ENCODE assay signal across 43 mouse cellular contexts in the genomic region with DNA sequence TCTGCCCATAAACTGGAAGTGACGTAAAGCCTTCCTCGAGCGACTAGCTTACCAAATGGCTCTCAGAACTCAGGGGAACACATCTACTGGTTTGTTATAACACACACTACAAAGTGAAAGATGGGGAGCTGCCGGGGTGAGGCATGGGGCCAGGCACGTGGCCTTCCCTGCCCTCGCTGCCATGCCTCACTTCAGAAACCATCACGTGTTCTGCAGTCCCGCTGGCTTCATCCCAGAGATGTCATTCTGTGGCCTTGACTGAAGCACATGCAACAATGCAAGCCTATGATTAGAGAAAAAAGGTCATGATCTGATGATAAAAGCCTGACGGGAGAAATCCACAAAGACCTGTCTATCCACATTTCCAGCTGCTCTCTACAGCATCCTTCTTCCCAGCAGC. TPM values are rescaled to one million over a fixed set of nuclear protein-coding genes. Genes with fewer than 3 reads are reported as not detected.
DNase-seq lines count a peak whose midpoint lies in the region; ATAC-seq and TF ChIP-seq lines count a peak whose summit lies in the region.
"Had no signal": no experiment of that assay in that cellular context is flagged by ENCODE, and none has a peak within 500 bp of the region (broad histone marks: within the 10 kb centered on the region; RNA-seq: fewer than 3 reads in every experiment).

No protein-coding gene starts in this region.

- no peak overlapping the region for H3K4me3 ChIP-seq in MEL (ENCODE audit: control insufficient read depth in 1 of 2, insufficient read depth in 1 of 2, low read depth in 2 of 2, low read length in 2 of 2)
- no peak overlapping the region for H3K4me3 ChIP-seq in hindbrain, postnatal 0 days (ENCODE audit: low read length)
- H3K4me3 ChIP-seq: erythroblast, embryonic 14.5 days; gastrocnemius, adult 2 months; heart, adult 2 months; heart, embryonic 12.5 days; hindbrain, embryonic 13.5 days; limb, embryonic 13.5 days; liver, embryonic 13.5 days; megakaryocyte, embryonic 14.5 days; midbrain, embryonic 13.5 days; neural tube, embryonic 13.5 days had no signal

- WGBS in hindbrain, postnatal 0 days, result 69% methylated on average over 9 of the region's 9 CpGs

- no peaks in the 10 kb centered on the region for H3K36me3 ChIP-seq in MEL (ENCODE audit: control insufficient read depth in 1 of 2, insufficient read depth in 2 of 2, low read length in 2 of 2)
- no peaks in the 10 kb centered on the region for H3K36me3 ChIP-seq in hindbrain, postnatal 0 days (ENCODE audit: insufficient read depth, low read length)
- H3K36me3 ChIP-seq: heart, embryonic 12.5 days; hindbrain, embryonic 13.5 days; limb, embryonic 13.5 days; liver, embryonic 13.5 days; midbrain, embryonic 13.5 days; neural tube, embryonic 13.5 days had no signal

- no peak for TF ChIP-seq POLR2A in MEL (IDR thresholded peaks at IDR 0.05; ENCODE audit: control insufficient read depth in 1 of 2, insufficient read depth in 1 of 2, low read depth in 1 of 2, low read length in 2 of 2, poor library complexity in 1 of 2)

- H3K27me3 ChIP-seq in MEL (ENCODE audit: control insufficient read depth in 1 of 2, insufficient read depth in 2 of 2, low read length in 2 of 2), result peaks cover 0 to 1% of the 10 kb centered on the region in 2 experiments; a peak in 2 of 4 replicates
- H3K27me3 ChIP-seq in hindbrain, postnatal 0 days (ENCODE audit: insufficient read depth, low read length), result no peaks in the 10 kb centered on the region
- H3K27me3 ChIP-seq: hindbrain, embryonic 13.5 days; limb, embryonic 13.5 days; midbrain, embryonic 13.5 days; neural tube, embryonic 13.5 days had no signal

- no peak for ATAC-seq in hindbrain, postnatal 0 days
- ATAC-seq: forebrain, embryonic 16.5 days; lung, postnatal 0 days; midbrain, embryonic 13.5 days had no signal

- no peak overlapping the region for H3K27ac ChIP-seq in MEL (ENCODE audit: control insufficient read depth, low read depth, low read length)
- no peak overlapping the region for H3K27ac ChIP-seq in hindbrain, postnatal 0 days
- H3K27ac ChIP-seq: gastrocnemius, adult 2 months; heart, adult 2 months; hindbrain, embryonic 13.5 days; limb, embryonic 13.5 days; liver, embryonic 13.5 days; midbrain, embryonic 13.5 days; neural tube, embryonic 13.5 days; stomach, postnatal 0 days had no signal

- peaks cover 0 to 6% of the 10 kb centered on the region in 2 experiments; a peak in 2 of 4 replicates for H3K4me1 ChIP-seq in MEL (ENCODE audit: control insufficient read depth in 1 of 2, insufficient read depth in 2 of 2, low read length in 2 of 2)
- H3K4me1 ChIP-seq in hindbrain, postnatal 0 days (ENCODE audit: insufficient read depth, low read length), result no peaks in the 10 kb centered on the region
- H3K4me1 ChIP-seq: heart, embryonic 12.5 days; hindbrain, embryonic 13.5 days; limb, embryonic 13.5 days; liver, embryonic 13.5 days; megakaryocyte, embryonic 14.5 days; midbrain, embryonic 13.5 days; neural tube, embryonic 13.5 days had no signal

- no peak for TF ChIP-seq RAD21 in MEL (IDR thresholded peaks at IDR 0.05; ENCODE audit: low read depth, low read length)

- H3K4me2 ChIP-seq in hindbrain, postnatal 0 days (ENCODE audit: low read depth, low read length), result no peak overlapping the region
- H3K4me2 ChIP-seq: heart, embryonic 12.5 days; hindbrain, embryonic 13.5 days; limb, embryonic 13.5 days; liver, embryonic 13.5 days; midbrain, embryonic 13.5 days; neural tube, embryonic 13.5 days had no signal

- no peaks in the 10 kb centered on the region for H3K79me2 ChIP-seq in MEL (ENCODE audit: control insufficient read depth, insufficient read depth, low read length, poor library complexity)

- peak; percentile 89 to 95 for DNase-seq in adrenal gland, adult (ENCODE audit: inconsistent age in 2 of 2, low spot score in 1 of 2)
- DNase-seq in adrenal gland, postnatal 4 days (ENCODE audit: low spot score in 2 of 2), result no peak
- DNase-seq in MEL (ENCODE audit: low read depth, low spot score), result peak; percentile 1
- peak; percentile 82 for DNase-seq in adrenal gland, adult 8-10 months
- peak; percentile 15 for DNase-seq in brain, adult 2 months (ENCODE audit: low read depth, low spot score)
- no peak for DNase-seq in gastrocnemius, postnatal 10 days
- no peak for DNase-seq in hindbrain, postnatal 0 days (ENCODE audit: low spot score)
- no peak for DNase-seq in T-cell, adult 2 months (ENCODE audit: low spot score)
- DNase-seq: cerebellum, adult 11-12 months; cerebellum, adult 9-11 months; gastrocnemius, adult 2 months; heart, adult 2 months; heart, postnatal 4 days; kidney, adult 11 months; kidney, postnatal 14 days; liver, embryonic 13.5 days; lung, adult 18-20 months; lung, postnatal 4 days; right cerebral cortex, adult 18-20 months; right cerebral cortex, postnatal 4 days; thymus, adult 18-20 months; thymus, postnatal 25 days had no signal

- TF ChIP-seq CTCF in MEL (IDR thresholded peaks at IDR 0.05 in 2 of 3, conservative IDR thresholded peaks at IDR 0.05 in 1 of 3; ENCODE audit: control insufficient read depth in 1 of 3, insufficient read depth in 1 of 3, low read depth in 2 of 3, low read length in 3 of 3, poor library complexity in 1 of 3, severe bottlenecking in 1 of 3), result no peak
- TF ChIP-seq CTCF in hindbrain, postnatal 0 days (IDR thresholded peaks at IDR 0.05; ENCODE audit: low read depth), result no peak

- no peak for TF ChIP-seq EP300 in MEL (IDR thresholded peaks at IDR 0.05; ENCODE audit: low read depth in 1 of 2, low read length in 2 of 2)

- H3K9me3 ChIP-seq in MEL (replicated peaks; ENCODE audit: insufficient read depth, low read length), result no peaks in the 10 kb centered on the region
- no peaks in the 10 kb centered on the region for H3K9me3 ChIP-seq in hindbrain, postnatal 0 days (ENCODE audit: low read length)
- H3K9me3 ChIP-seq: heart, embryonic 12.5 days; hindbrain, embryonic 13.5 days; limb, embryonic 13.5 days; liver, embryonic 13.5 days; megakaryocyte, embryonic 14.5 days; midbrain, embryonic 13.5 days; neural tube, embryonic 13.5 days had no signal

- no peak overlapping the region for H3K9ac ChIP-seq in MEL (ENCODE audit: control insufficient read depth, low read depth, low read length, poor library complexity, severe bottlenecking)
- H3K9ac ChIP-seq in hindbrain, postnatal 0 days (replicated peaks; ENCODE audit: low read length), result no peak overlapping the region
- H3K9ac ChIP-seq: heart, embryonic 12.5 days; hindbrain, embryonic 13.5 days; limb, embryonic 13.5 days; liver, embryonic 13.5 days; midbrain, embryonic 13.5 days; neural tube, embryonic 13.5 days had no signal

TF ChIP-seq in MEL, 35 proteins besides CTCF, POLR2A, EP300 and RAD21 (continues in another document):
- no peak for TF ChIP-seq ELF1 (IDR thresholded peaks at IDR 0.05; ENCODE audit: low read depth, low read length)
- no peak for TF ChIP-seq JUND (IDR thresholded peaks at IDR 0.05; ENCODE audit: low read depth, low read length)
- TF ChIP-seq BHLHE40 (IDR thresholded peaks at IDR 0.05; ENCODE audit: borderline replicate concordance, low read depth, low read length), result no peak
- no peak for TF ChIP-seq RCOR1 (IDR thresholded peaks at IDR 0.05; ENCODE audit: low read depth, low read length)
- TF ChIP-seq NRF1 (IDR thresholded peaks at IDR 0.05; ENCODE audit: insufficient read depth, low read depth, low read length, poor library complexity, severe bottlenecking), result no peak

RNA-seq across cellular contexts. Expression of a gene that starts 12.9 kb away (rescaled TPM):
- 10 to 100 TPM; 37.5 to 44.2 TPM for total RNA-seq in adrenal gland, postnatal 4 days (2021)
- 26.1 and 28.3 TPM in 2 replicates for total RNA-seq in MEL (2012; rRNA removed)
- 10 to 100 TPM in 1 of 2 experiments, not detected in 1; 54.4 TPM for polyA plus RNA-seq in MEL (2012; ENCODE audit: insufficient read depth in 1 of 2, insufficient read length in 2 of 2, low read depth in 1 of 2, low replicate concordance in 2 of 2, missing spikeins in 1 of 2)
- total RNA-seq in adrenal gland, adult 8-10 months (2022), result 10 to 100 TPM; 31.5 to 50.1 (median 45.6) TPM
- 10 to 100 TPM; 11.1 to 14.9 TPM for total RNA-seq in gastrocnemius, postnatal 10 days (2021)
- 33.1 and 41.9 TPM in 2 replicates for total RNA-seq in hindbrain, postnatal 0 days (2014; rRNA removed)
- polyA plus RNA-seq in hindbrain, postnatal 0 days (2015; fragmentation: Nextera tagmentation; extraction: Ambion mirVana), result 61.8 and 72.5 TPM in 2 replicates

RNA-seq across cellular contexts. Expression of a gene that starts 18.2 kb away (rescaled TPM):
- total RNA-seq in adrenal gland, postnatal 4 days (2021), result under 1 TPM in 1 of 2 experiments, not detected in 1; 0.73 TPM
- total RNA-seq in MEL (2012; rRNA removed), result not detected in 2 replicates
- polyA plus RNA-seq in MEL (2012; ENCODE audit: insufficient read depth in 1 of 2, insufficient read length in 2 of 2, low read depth in 1 of 2, low replicate concordance in 2 of 2, missing spikeins in 1 of 2), result not detected
- total RNA-seq in adrenal gland, adult 8-10 months (2022), result not detected
- total RNA-seq in gastrocnemius, postnatal 10 days (2021), result not detected
- total RNA-seq in hindbrain, postnatal 0 days (2014; rRNA removed), result not detected in 2 replicates
- not detected in 2 replicates for polyA plus RNA-seq in hindbrain, postnatal 0 days (2015; fragmentation: Nextera tagmentation; extraction: Ambion mirVana)
- total RNA-seq: gastrocnemius, adult 2 months; gastrocnemius, postnatal 4 days; heart, adult 2 months; heart, postnatal 4 days; layer of hippocampus, adult 18-20 months; layer of hippocampus, postnatal 14 days; left cerebral cortex, adult 8-10 months; left cerebral cortex, postnatal 36 days had no signal
- polyA plus RNA-seq: embryonic facial prominence, embryonic 14.5 days; erythroblast, embryonic 14.5 days; forebrain, embryonic 11.5 days; forebrain, embryonic 16.5 days; heart, adult 2 months; heart, embryonic 12.5 days; heart, postnatal 0 days; hindbrain, embryonic 13.5 days; kidney, embryonic 14.5 days; midbrain, embryonic 13.5 days; neural tube, embryonic 13.5 days; stomach, postnatal 0 days had no signal

RNA-seq across cellular contexts. Expression of a gene that starts 20.9 kb away (rescaled TPM):
- total RNA-seq in adrenal gland, postnatal 4 days (2021), result under 1 TPM; 0.82 to 0.95 TPM
- total RNA-seq in MEL (2012; rRNA removed), result 0.07 TPM in 1 of 2 replicates, not detected in the other
- under 1 TPM in 1 of 2 experiments, not detected in 1; 0.07 TPM for polyA plus RNA-seq in MEL (2012; ENCODE audit: insufficient read depth in 1 of 2, insufficient read length in 2 of 2, low read depth in 1 of 2, low replicate concordance in 2 of 2, missing spikeins in 1 of 2)
- total RNA-seq in adrenal gland, adult 8-10 months (2022), result 1 to 10 TPM in 1 of 4 experiments, under 1 TPM in 3; 0.20 to 1.2 (median 0.66) TPM
- under 1 TPM; 0.45 to 0.68 TPM for total RNA-seq in gastrocnemius, postnatal 10 days (2021)
- total RNA-seq in hindbrain, postnatal 0 days (2014; rRNA removed), result 0.89 and 2.4 TPM in 2 replicates
- polyA plus RNA-seq in hindbrain, postnatal 0 days (2015; fragmentation: Nextera tagmentation; extraction: Ambion mirVana), result 0.61 and 0.64 TPM in 2 replicates
- total RNA-seq: common myeloid progenitor, adult 5-6 weeks had no signal
- polyA plus RNA-seq: erythroblast, embryonic 14.5 days had no signal

RNA-seq across cellular contexts. Expression of a gene that starts 42.2 kb away (rescaled TPM):
- total RNA-seq in adrenal gland, postnatal 4 days (2021), result 100 to 1,000 TPM; 155 to 181 TPM
- 11.2 and 17.0 TPM in 2 replicates for total RNA-seq in MEL (2012; rRNA removed)
- polyA plus RNA-seq in MEL (2012; ENCODE audit: insufficient read depth in 1 of 2, insufficient read length in 2 of 2, low read depth in 1 of 2, low replicate concordance in 2 of 2, missing spikeins in 1 of 2), result 10 to 100 TPM in 1 of 2 experiments, not detected in 1; 48.6 TPM
- 100 to 1,000 TPM; 209 to 364 (median 285) TPM for total RNA-seq in adrenal gland, adult 8-10 months (2022)
- total RNA-seq in gastrocnemius, postnatal 10 days (2021), result 100 to 1,000 TPM; 700 to 765 TPM
- total RNA-seq in hindbrain, postnatal 0 days (2014; rRNA removed), result 514 and 732 TPM in 2 replicates
- 543 and 625 TPM in 2 replicates for polyA plus RNA-seq in hindbrain, postnatal 0 days (2015; fragmentation: Nextera tagmentation; extraction: Ambion mirVana)

RNA-seq across cellular contexts. Expression of a gene that starts 46.5 kb away (rescaled TPM):
- total RNA-seq in adrenal gland, postnatal 4 days (2021), result not detected
- total RNA-seq in MEL (2012; rRNA removed), result not detected in 2 replicates
- not detected for polyA plus RNA-seq in MEL (2012; ENCODE audit: insufficient read depth in 1 of 2, insufficient read length in 2 of 2, low read depth in 1 of 2, low replicate concordance in 2 of 2, missing spikeins in 1 of 2)
- not detected for total RNA-seq in adrenal gland, adult 8-10 months (2022)
- total RNA-seq in gastrocnemius, postnatal 10 days (2021), result not detected
- total RNA-seq in hindbrain, postnatal 0 days (2014; rRNA removed), result not detected in 2 replicates
- not detected in 2 replicates for polyA plus RNA-seq in hindbrain, postnatal 0 days (2015; fragmentation: Nextera tagmentation; extraction: Ambion mirVana)
- total RNA-seq: common myeloid progenitor, adult 5-6 weeks; gastrocnemius, postnatal 4 days; heart, adult 2 months; heart, postnatal 4 days; layer of hippocampus, adult 18-20 months; layer of hippocampus, postnatal 14 days; left cerebral cortex, adult 8-10 months; left cerebral cortex, postnatal 36 days had no signal
- polyA plus RNA-seq: embryonic facial prominence, embryonic 14.5 days; erythroblast, embryonic 14.5 days; forebrain, embryonic 11.5 days; forebrain, embryonic 16.5 days; heart, embryonic 12.5 days; heart, postnatal 0 days; hindbrain, embryonic 13.5 days; kidney, embryonic 14.5 days; limb, embryonic 13.5 days; liver, embryonic 13.5 days; lung, postnatal 0 days; midbrain, embryonic 13.5 days; neural tube, embryonic 13.5 days; spleen, adult 2 months; stomach, postnatal 0 days had no signal

Comparison
In these comparisons a context has a peak if more than half of its experiments do, and no peak if none do; other contexts are left out.
1. DNase-seq: peak in adrenal gland, adult (2 of 2), MEL (single experiment), adrenal gland, adult 8-10 months (single experiment) and brain, adult 2 months (single experiment); none in adrenal gland, postnatal 4 days (0 of 2), gastrocnemius, postnatal 10 days (single experiment), hindbrain, postnatal 0 days (single experiment) and T-cell, adult 2 months (single experiment).